Mouse (Mus musculus): ENCODE results near the gene Vmn1r213.

Vmn1r213 gene

DNA sequence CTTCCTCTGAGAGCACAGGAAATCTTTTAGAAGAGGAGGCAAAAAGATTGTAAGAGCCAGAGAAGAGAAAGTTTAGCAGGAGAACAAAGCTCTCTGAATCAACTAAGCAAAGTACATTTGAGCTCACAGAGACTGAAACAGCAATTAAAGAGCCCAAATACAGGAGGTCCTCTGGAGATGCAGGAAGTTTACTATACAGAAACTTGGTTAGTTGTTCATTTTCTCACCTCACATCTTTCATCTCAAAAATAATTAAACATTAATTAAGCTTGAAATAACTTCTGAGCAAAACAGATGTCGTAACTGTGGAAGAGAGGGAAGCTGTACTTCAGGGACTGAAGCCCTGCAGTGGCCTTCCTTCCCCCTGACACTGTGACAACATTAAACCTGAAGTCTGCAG is at the start of gene Vmn1r213:
TSS of gene Vmn1r213 (plus strand) at position 301 of the 400 bp plus-strand sequence.
- in situ Hi-C loops (cut with MboI, MseI), result no loop called here

- in situ Hi-C loops (cut with MboI, MseI), result no loop called here
Observed at GRCm38 (mm10) chr13:22990214-22990891, 17.1 kb upstream of the Vmn1r213 start.

- in situ Hi-C loops (cut with MboI, MseI), result no loop called here
Observed at GRCm38 (mm10) chr13:22992178-22992700, 15.2 kb upstream of the Vmn1r213 start.

GRCm38 (mm10) chr13:22992721-22993120 is 14.7 kb upstream of the Vmn1r213 start:
- in situ Hi-C loops (cut with MboI, MseI), result no loop called here

- in situ Hi-C loops (cut with MboI, MseI), result no loop called here
Observed at GRCm38 (mm10) chr13:23018158-23018557, 10.7 kb downstream of the Vmn1r213 start.

- in situ Hi-C loops (cut with MboI, MseI), result no loop called here
Observed at GRCm38 (mm10) chr13:23024812-23025211, 17.4 kb downstream of the Vmn1r213 start.

GRCm38 (mm10) chr13:23030118-23030517 is 22.7 kb downstream of the Vmn1r213 start, which contains the start of gene Vmn1r214:
Gene Vmn1r214, plus strand, starts transcription at chr13:23030418.
- in situ Hi-C loops (cut with MboI, MseI), result no loop called here

GRCm38 (mm10) chr13:23057778-23058177 is 50.3 kb downstream of the Vmn1r213 start:
- in situ Hi-C loops (cut with MboI, MseI), result no loop called here

Measured in T-helper 2 cell (primary cell).